Mouse (Mus musculus) T-helper 1 cell (primary cell): ENCODE measurements at regions not wholly inside any gene's neighbourhood (a gene's known extent, or its start where the extent isn't known, plus 50 kb on each side); places are given as distances from the start of the nearest gene placed in this dataset.
"Not testable (repeated sequence)": the region's sequence is repeated elsewhere in the genome, so short reads cannot be mapped to it uniquely, and the experiment has no call there.

Experiments
- in situ Hi-C: fragments of 300-600 bp; cut with MboI, MseI; formaldehyde crosslinking; loops from one replicate; pipeline ENCODE4 v1.15.1; 2025; ENCODE audit warnings: high pct_unique_total_duplicates

DNA sequence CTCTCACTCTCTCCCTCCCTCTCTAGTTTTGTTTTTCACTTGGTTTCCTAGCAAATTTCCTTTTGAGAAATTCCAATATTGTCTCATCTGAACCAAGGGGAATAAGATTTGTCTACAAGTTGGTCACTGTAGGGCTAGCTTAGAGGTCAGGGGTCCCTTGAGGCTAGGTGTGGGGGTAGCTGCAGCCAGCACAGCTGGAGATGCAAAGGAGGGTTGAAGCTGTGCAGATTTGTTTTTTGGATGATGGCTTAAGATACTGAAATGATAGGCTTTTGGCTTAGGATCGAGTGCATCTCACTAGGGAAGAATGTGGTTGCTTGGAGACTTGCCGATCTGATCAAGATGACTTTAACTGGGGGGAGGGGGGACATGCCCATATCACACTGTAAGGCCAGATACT is 88.3 kb upstream of the Tmem28 start:
- in situ Hi-C loops, result no loop called here

DNA sequence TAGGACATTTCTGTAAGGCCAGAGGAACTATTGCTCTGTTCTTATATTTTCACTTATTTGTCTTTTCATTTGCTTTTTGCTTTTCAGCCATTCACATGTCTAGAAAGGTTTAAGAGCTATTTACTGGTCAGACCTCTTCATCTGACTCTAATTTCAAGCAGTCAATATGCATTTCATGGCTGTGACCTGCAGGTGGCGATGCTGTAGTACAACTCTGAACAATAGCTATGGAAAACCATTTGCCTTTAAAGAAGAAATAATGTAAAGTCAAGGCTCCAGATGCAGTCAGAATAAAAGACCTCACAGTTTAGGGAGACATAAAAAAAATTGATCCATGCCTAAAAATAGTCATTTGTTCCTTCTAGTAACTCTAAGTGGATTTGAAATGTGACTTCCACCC is 95.7 kb upstream of the Tmem28 start:
- in situ Hi-C loops, result no loop called here

DNA sequence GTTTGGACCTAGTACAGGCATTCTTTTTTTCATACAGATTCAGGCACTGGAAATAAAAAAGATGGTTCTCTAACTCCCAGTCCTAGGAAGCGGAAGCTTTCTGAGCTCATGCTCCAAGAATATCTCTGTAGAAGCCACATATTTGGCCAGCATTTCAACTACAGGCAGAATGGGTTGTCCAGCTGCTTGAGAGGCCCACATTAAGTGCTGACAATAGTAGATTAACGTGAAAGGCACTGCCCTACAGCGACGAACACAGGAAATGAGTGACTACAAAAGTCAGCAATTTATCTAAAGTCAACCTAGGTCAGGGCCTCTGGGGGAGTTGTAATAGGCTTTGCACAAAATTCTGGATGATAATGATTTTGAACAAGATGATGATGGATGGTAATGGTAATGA is 125.5 kb upstream of the Tmem28 start:
- in situ Hi-C loops, result no loop called here

DNA sequence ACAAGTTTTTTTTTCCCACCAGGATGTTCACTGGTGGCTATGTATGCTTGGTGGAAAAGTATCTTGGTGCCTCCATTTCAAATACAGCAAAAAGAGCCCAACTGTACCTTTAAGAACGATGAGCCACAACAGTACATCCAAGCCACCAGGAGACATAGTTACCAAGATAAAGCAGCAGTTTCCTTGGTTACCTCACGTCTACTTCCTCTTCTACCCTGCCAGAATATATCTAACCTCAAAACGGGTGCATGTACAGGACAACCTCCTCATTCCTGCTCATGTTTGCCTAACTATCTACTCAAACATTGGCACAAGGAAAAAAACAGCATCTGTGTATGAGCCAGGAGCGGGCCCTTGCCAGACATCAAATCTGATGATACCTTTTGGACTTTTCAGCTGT is 129.8 kb upstream of the Tmem28 start:
- in situ Hi-C loops, result no loop called here

DNA sequence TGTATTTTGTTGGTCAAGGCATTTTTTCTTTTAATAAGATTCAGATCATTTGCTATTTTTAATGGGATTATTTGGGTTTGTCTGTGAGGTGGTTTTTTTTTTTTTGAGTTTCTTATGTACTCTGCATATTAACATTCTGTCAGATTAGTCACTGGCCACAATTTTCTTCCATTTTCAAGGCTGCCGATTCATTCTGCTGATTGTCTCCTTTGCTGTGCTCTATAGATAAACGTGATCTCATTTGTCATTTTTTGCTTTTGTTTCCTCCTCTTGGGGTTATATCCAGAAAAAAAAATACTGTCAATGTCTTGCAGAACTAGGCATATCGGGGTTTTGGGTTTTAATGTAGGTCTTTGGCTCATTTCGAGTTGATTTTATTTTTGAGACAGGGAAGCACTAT is 131.1 kb upstream of the Tmem28 start:
- in situ Hi-C loops, result no loop called here

DNA sequence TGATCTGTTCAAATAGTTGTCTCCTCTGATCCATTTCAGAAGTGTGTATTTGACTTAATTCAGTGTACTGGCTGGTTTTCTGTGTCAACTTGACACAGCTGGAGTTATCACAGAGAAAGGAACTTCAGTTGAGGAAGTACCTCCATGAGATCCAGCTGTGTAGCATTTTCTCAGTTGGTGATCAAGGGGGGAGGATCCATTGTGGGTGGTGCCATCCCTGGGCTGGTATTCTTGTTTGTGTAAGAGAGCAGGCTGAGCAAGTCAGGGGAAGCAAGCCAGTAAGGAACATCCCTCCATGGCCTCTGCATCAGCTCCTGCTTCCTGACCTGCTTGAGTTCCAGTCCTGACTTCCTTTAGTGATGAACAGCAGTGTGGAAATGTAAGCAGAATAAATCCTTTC is 138.3 kb upstream of the Tmem28 start:
- in situ Hi-C loops, result not testable (repeated sequence)

DNA sequence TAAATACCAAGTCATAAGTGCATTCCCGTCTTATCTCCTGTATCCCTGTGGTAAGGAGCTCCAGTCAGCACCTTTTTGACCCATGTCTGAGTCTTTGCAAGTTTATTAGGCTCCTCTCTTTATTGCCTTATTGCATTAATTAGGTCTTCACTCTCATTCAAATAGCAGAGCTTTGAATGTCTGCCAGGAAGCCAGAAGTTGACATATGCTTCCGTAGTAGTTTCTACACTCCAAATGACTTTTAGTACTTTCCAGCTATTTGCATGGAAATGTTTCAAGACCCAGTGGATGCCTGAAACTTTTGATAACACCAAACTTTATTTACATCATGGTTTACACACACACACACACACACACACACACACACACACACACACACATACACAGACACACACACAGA is 153.2 kb upstream of the Tmem28 start:
- in situ Hi-C loops, result no loop called here

DNA sequence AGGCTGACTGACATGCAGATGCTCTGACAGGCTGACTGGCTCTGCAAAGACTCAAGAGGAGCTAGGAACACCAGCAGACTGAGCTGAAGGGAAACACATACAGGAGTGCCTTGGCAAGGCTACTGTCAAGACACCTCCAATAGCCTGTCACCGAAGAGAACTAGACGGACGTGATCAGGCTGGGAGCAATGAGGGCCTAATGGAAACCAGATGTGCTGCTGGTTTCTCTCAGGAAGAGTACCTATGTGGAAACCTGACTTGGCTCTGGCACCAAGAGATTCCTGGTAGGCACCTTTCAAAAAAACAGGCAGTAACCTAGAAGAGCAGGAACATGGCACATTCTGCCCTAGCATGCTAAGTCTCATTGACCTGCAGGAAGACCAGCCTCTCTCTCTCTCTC is 158.3 kb upstream of the Tmem28 start:
- in situ Hi-C loops, result no loop called here

DNA sequence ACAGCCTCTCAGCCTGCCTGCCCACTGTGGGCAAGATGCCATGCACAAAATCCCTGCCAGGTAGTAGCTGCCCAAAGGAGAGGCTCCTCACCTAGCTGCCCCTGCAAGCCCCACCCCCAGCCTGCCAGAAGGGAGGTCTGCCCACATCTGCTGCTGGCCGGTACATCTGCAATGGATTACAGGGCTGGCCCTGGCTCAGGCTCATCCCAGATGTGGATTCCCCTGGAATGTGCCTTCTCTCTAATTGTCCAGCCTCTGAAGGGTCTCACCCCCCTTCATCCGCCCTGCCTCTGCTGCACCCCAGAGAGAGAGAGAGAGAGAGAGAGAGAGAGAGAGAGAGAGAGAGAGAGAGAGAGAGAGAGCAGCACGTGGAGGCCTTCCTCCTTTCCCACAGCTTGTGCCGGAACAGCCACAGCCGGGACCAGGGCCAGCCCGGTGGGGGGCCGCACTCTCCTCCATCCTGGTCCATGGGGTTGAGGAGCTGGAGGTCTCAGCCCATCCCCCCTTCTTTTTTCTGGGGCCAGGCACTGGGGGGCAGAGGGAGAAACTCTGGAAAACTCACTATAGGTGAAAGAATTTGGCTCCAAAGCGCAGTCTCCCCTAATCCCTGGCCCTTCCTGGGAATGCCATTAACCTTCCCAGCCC is 161.2 kb upstream of the Tmem28 start:
- in situ Hi-C loops, result loop anchor here (5.0 kb wide), 1 partner anchor 527 kb away; no protein-coding TSS in a partner anchor

DNA sequence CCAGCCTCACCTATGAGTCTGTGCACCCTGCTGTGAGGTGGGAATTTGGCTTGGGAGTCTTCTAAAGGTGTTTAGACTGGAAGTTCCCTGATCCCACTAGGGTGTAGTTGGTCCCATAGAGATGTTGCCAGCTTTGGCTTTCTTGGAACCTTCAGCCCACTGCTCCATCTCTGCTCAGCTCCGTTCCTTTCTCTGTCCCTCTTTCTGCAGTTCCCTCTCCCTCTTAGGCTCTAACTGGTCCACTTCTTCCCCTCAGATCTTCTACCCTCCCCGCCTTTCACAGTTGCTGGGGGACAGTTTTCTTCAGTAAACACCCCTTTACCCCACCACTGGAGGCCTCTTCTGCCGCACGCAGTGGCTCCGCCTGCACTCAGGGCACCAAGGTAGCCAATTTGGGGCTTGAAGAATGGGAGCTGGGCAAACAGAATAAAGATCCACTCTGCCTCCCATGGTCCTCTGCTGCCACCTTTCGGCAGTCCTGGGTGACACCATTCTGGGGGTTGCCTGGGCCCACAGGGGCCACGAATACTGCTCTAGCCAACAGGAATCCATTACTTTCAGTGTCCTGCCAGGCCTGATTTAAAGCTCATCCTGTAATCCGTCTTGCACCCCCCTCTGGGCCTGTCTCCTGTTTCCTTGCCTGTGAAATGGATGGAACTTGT is 162.9 kb upstream of the Tmem28 start:
- in situ Hi-C loops, result loop anchor here (5.0 kb wide), 1 partner anchor 526 kb away; no protein-coding TSS in a partner anchor

DNA sequence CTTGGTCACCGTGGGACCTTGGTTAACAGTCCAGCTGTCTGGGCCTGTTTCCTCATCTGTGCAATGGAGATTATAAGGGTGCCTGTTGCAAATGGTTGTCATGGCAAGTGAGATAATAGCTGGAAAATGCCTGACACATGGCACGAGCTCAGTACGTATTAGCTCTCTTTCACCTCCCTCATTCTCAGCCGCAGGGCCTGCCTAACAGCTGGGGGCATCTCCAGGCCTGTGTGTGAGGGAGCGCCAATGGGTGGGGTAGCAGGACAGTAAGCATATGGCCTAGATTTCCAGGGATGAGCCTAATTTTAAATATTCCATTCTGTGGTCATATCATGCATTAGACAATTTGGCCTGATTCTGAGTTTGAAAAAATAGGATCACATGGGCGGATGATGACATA is 163.8 kb upstream of the Tmem28 start:
- in situ Hi-C loops, result loop anchor here (5.0 kb wide), 1 partner anchor 525 kb away; no protein-coding TSS in a partner anchor

DNA sequence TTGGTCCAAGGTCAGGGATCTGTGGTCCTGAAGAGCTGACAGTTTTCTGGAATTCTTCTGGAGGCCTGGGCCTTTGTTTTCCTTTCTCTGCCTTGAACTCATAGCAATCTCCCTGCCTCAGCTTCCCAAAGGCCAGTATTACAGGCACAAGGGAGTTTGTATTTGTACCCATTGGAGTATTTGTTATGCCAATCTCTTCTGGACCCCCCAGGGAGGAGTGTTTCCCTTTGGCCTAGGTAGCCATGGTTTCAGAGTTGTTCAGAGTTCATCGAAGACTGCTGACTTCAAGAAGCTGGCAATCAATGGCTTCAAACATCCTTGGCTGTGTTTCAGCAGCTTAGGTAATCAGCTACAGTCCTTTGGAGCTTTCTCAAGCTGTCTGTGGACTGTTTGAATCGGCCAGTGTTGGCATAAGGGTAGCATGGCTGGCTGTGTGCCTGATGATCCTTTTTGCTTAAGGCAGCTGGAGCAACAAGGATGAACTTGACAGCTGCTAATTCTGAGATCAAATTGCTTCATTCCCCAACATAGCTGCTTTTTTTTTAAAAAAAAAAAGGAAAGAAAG is 161.2 kb upstream of the Pja1 start:
- in situ Hi-C loops, result no loop called here

DNA sequence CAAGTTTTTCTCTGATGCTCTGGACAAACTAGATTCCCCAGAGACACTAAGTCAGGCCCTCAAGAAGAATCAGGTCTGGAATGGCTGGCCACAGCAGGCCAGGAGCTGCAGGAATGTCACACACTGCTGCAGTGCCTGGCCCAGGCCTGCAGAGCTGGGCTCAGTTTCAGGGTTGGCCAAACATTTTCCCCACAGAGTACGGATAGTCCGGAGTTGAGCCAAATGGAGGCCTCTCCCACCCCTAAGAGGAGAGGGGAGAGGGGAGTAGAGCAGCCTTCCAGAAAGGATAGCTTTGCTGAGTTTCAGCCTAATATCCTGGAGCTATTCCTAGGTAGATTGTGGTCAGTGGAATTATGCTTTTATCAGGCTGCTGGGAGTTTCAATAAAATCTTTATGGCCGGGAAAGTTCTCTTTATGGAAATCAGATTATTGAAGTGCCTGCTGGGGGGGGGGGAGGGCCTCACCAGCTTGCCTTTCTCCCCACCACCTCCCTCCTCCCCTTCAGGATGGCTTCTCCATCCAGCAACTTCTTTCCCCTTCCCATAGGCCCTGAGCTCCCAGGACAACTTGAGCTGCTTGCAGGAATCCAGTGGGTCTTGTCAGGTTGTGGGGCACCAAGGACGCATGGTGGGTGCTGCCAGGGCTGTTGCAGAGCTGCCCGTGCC is 153.6 kb upstream of the Pja1 start:
- in situ Hi-C loops, result no loop called here

DNA sequence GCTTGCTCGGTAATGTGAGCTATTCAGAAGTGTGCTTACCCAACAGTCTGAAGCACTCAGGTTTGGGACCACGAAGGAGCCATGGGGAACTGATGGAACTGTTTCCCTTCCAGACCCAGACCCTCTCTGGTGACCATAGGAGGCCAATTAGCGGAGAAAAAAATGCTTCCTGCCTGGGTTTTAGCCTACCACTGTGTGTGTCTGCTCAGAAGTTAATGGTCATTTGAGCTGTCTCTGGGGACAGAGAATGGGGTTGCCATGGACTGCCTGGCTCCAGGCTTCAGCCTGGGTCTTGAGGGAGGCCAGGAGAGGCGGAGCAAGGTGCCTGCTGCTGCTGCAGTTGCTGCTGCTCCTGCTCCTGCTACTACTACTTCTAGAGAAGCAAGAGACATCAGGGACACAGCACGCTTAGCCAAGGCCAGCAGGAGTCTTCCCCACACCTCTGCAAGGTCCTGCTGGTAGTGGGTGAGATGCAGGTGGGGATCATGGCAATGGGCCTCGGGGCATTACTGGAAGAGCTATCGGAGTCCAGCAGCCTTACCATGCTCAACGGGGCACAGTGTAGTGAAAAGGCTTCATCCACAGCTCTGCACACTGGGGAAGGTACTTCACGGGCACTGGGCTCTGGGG is 141.2 kb upstream of the Pja1 start:
- in situ Hi-C loops, result no loop called here

DNA sequence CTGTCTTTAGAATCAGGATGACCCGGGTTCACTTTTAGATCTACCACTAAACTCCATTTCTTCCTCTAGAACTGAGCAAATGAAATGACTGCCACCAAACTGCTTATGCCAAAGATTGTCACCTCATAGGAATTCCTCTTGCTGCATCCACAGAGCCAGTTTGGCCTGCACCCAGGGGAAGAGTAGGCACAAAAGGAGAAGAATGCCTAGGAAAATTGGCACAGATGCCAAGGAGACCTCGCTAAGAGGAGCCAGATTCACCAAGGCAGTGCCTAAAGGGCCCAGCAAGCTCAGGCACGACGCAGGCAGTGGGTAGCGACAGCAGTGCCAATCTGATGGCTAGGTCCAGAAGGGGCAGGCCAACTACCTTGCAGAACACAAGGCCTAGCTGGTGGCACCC is 139.0 kb upstream of the Pja1 start:
- in situ Hi-C loops, result no loop called here

DNA sequence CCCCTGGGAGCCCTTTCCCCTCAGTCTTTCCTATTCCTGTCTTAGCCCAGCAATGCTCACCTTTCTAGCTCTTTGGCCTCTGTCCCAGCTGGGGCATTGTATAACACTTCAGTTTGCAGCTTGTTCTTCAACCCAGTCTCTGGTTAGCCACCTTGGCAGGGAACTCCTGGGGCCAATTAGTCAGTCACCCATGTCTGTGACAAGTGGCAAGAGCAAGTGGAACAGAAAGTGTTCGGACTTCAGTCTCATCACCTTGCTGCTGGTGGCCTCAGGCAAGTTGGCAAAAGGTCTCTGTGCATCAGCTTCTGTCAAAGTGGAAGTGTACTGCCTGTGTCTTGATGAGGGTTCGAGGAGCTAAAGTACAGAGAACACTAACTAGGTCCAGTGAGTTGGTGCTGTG is 138.5 kb upstream of the Pja1 start:
- in situ Hi-C loops, result no loop called here

DNA sequence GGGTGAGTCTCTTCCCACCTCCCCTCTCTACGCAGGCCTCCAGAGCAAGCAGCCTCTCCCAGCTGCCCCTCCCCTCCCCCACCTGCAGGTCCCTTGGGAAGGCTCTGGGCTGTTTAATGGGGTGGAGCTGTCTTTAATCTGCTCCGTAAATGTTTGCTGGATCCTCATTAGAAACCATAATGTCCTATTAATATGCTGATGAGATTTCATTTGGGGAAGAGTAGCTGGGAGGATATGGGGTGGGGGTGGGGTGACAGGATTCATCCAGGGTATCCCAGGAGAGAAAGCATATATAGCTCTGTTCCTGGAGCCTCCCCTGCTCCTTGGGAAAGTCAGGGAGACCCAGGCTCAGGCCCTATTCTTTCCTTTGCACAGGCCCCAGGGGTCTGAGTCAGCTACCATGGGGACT is 137.2 kb upstream of the Pja1 start:
- in situ Hi-C loops, result no loop called here

DNA sequence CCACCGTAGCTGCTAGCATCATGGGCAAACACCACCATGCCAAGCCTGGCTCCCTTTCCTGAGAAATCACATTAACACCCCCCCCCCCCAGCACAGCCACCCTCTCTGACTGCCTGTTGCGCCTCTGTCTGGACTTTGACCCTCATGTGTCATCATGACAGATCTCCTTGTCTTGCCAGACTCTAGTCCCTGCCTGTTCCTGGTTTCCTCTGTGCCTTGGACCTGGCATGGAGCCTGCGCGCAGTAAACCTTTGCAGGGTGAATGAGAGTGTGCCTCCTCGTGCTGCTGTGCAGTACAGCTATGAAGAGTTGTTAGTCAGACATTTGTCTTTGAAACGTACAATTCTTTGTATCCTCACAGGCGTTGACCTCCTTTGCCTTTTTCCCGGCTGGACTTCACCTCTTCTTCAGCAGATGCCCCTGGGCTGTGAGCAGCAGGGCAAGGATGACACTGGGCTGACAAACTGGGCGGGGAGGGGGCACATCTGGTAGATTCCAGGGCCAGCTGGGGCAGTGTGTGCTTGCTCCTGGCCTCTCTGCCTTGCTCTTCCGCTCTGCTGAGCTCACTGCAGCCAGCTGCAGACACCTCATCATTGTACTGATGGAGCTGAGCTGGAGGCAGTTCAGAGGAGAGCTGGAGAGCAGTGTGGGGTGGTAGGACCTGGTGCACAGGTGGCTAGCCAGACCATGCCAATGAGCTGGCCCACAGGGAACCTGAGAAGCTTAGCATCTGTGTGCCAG is 134.2 kb upstream of the Pja1 start:
- in situ Hi-C loops, result no loop called here

DNA sequence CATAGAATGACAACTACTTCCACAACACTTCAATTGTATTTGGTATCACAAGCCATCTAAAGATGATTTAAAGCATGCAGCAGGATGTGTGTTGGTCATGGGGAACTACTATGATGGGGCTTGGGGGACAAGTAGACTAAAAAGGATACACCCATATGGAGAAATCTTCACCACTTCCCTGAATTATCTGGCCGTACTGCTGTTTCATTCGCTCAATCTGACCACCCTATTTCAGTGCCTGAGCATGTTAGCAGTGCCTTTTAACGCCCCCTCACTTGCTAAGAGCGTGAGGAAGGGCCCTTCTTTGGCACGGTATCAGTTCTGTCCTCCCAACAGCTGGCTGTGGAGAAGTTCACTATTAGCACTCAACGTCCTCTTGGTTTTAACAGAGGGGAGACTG is 132.6 kb upstream of the Pja1 start:
- in situ Hi-C loops, result no loop called here

DNA sequence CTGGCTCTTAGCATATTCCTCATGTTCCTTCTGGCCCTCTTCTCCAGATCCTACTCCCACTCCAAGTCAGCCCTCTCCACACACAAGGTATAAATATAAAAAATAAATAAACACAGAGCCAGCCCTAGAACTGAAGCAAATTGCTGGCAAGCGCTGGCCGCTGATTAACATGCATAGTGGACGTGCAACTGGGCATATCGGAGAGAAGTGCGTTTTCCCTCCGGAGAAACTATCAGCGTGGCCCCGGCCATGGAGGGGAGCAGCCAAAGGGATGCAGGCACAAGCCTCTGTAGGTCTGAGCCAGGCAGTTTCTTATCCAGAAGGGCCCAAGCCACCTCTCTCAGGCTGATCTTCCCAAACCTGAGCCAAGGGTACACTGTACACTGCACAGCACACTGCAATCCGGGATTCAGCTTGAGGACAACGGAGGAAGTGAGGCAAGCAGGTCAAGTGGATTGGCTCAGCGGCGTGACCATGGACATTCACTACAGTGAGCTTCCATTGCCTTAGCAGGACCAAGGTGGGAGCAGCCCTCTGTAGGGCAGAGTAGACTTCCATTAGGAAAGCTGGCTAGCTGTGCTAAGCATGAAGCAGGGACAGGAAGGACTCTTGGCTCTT is 131.3 kb upstream of the Pja1 start:
- in situ Hi-C loops, result no loop called here

DNA sequence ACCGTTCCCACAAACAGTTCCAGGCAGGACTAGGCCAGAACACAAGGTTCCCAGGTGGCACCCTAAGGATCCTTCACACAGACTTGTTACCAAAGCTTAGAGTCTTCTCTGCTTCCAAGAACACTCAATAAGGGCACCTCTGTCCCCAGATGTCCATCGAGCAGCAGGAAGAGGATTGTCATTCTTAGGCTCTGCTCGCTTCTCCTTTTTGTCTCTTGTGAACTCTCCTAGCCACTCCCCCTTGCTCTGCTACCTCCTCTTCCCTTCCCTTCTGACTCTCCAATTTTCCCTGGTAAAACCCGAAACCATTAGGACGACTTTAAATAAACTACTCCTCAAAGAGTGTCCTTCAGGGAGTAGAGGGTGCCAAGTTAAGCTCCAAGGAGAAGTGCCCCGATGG is 124.4 kb upstream of the Pja1 start:
- in situ Hi-C loops, result no loop called here
